Mouse (Mus musculus) c-Kit-positive CD71-positive TER-119-negative erythroid progenitor cells, embryonic 14.5 days (primary cell): Measurements from ENCODE around the gene Uimc1.

Source experiments
- DNase-seq: peaks from one replicate; pipeline ENCODE4 v3.0.0-alpha.2; 2013; ENCODE audit warnings: low read depth

Uimc1 gene

GRCm38 (mm10) chr13:54994576-54994975, 105.5 kb downstream of the Uimc1 start:
- DNase-seq: no peak

- DNase-seq: no peak
Observed at GRCm38 (mm10) chr13:54992215-54992614, 107.9 kb downstream of the Uimc1 start.

GRCm38 (mm10) chr13:54988181-54988760, 111.8 kb downstream of the Uimc1 start:
- no peak for DNase-seq

- DNase-seq: no peak
Observed at GRCm38 (mm10) chr13:54987405-54987804, 112.7 kb downstream of the Uimc1 start.

- no peak for DNase-seq
Observed at GRCm38 (mm10) chr13:54983614-54984013, 116.5 kb downstream of the Uimc1 start.

- DNase-seq: no peak
Observed at GRCm38 (mm10) chr13:54983001-54983400, 117.1 kb downstream of the Uimc1 start.

- no peak for DNase-seq
Observed at GRCm38 (mm10) chr13:54980957-54981356, 119.1 kb downstream of the Uimc1 start.

- DNase-seq: no peak
Observed at GRCm38 (mm10) chr13:54978804-54979203, 121.3 kb downstream of the Uimc1 start.
